In genomic region chr19:46044271-46044992, GRCm38 (mm10) we compare ENCODE assay signal across 7 mouse cellular contexts. TPM values are rescaled to one million over a fixed set of nuclear protein-coding genes. Genes with fewer than 3 reads are reported as not detected.
DNase-seq lines count a peak whose midpoint lies in the region; ATAC-seq and TF ChIP-seq lines count a peak whose summit lies in the region.

Pprc1 (plus strand) TSS chr19:46044886.

- H3K27me3 ChIP-seq in heart, embryonic 13.5 days (replicated peaks): no peaks in the 10 kb centered on the region
- no peaks in the 10 kb centered on the region for H3K27me3 ChIP-seq in kidney, postnatal 0 days (ENCODE audit: insufficient read depth, low read length)
- H3K27me3 ChIP-seq in lung, embryonic 14.5 days (ENCODE audit: insufficient read depth, low read length): no peaks in the 10 kb centered on the region
- no peaks in the 10 kb centered on the region for H3K27me3 ChIP-seq in stomach, embryonic 14.5 days (ENCODE audit: control insufficient read depth, insufficient read depth, low read length)

- TF ChIP-seq POLR2A in embryonic fibroblast, embryonic 13.5 days (IDR thresholded peaks at IDR 0.05; ENCODE audit: low read depth, low read length): peak; percentile 34; the same call in 1 of the 2 replicates

- H3K4me1 ChIP-seq in ES-E14 (ENCODE audit: control insufficient read depth in 2 of 2, insufficient read depth in 2 of 2, low read length in 2 of 2, poor library complexity in 1 of 2): peaks cover 4 to 16% of the 10 kb centered on the region in 2 experiments
- H3K4me1 ChIP-seq in embryonic fibroblast, embryonic 13.5 days (ENCODE audit: control insufficient read depth, insufficient read depth, low read length): peaks cover 7% of the 10 kb centered on the region; the same call in 1 of the 2 replicates
- peaks cover 64% of the 10 kb centered on the region for H3K4me1 ChIP-seq in heart, embryonic 13.5 days
- peaks cover 55% of the 10 kb centered on the region for H3K4me1 ChIP-seq in kidney, postnatal 0 days (replicated peaks; ENCODE audit: insufficient read depth, low read length)
- peaks cover 40% of the 10 kb centered on the region for H3K4me1 ChIP-seq in lung, embryonic 14.5 days (ENCODE audit: insufficient read depth)
- peaks cover 52% of the 10 kb centered on the region for H3K4me1 ChIP-seq in stomach, embryonic 14.5 days (ENCODE audit: control insufficient read depth, insufficient read depth, low read length)

- no peak for DNase-seq in ES-E14 (ENCODE audit: low read depth, low spot score)
- DNase-seq in adrenal gland, adult 18-20 months (ENCODE audit: low spot score in 2 of 2): no peak
- DNase-seq in kidney, postnatal 0 days (ENCODE audit: low spot score): peak; percentile 89
- peak; percentile 82 for DNase-seq in lung, embryonic 14.5 days

- H3K4me2 ChIP-seq in heart, embryonic 13.5 days: peak within 1 kb of the TSS; percentile 90
- H3K4me2 ChIP-seq in kidney, postnatal 0 days (ENCODE audit: low read length): peak within 1 kb of the TSS; percentile 86
- H3K4me2 ChIP-seq in lung, embryonic 14.5 days: peak within 1 kb of the TSS; percentile 77
- H3K4me2 ChIP-seq in stomach, embryonic 14.5 days (replicated peaks; ENCODE audit: low read depth, low read length): peak within 1 kb of the TSS; percentile 82

- WGBS in heart, embryonic 13.5 days: under 1% methylated on average over 34 of the region's 34 CpGs
- under 1% methylated on average over 33 of the region's 34 CpGs for WGBS in kidney, postnatal 0 days
- WGBS in lung, embryonic 14.5 days: under 1% methylated on average over 34 of the region's 34 CpGs
- under 1% methylated on average over 22 of the region's 34 CpGs for WGBS in stomach, embryonic 14.5 days

- in situ Hi-C loops in ES-E14 (cut with MboI; ENCODE audit: low sequenced_read_pairs in 2 of 2, unreplicated experiment in 2 of 2): no loop called here

- H3K4me3 ChIP-seq in ES-E14 (ENCODE audit: insufficient read depth in 1 of 2, low read depth in 1 of 2, low read length in 2 of 2, poor library complexity in 1 of 2, severe bottlenecking in 1 of 2): peak within 1 kb of the TSS; percentile 68 to 96
- H3K4me3 ChIP-seq in embryonic fibroblast, embryonic 13.5 days (ENCODE audit: insufficient read depth, low read length): peak within 1 kb of the TSS; percentile 76
- peak within 1 kb of the TSS; percentile 72 for H3K4me3 ChIP-seq in heart, embryonic 13.5 days
- H3K4me3 ChIP-seq in kidney, postnatal 0 days (replicated peaks; ENCODE audit: low read depth, low read length): peak within 1 kb of the TSS; percentile 99
- H3K4me3 ChIP-seq in lung, embryonic 14.5 days (ENCODE audit: low read depth, low read length): peak within 1 kb of the TSS; percentile 88
- peak within 1 kb of the TSS; percentile 82 for H3K4me3 ChIP-seq in stomach, embryonic 14.5 days (ENCODE audit: low read depth, low read length)

- peak within 1 kb of the TSS; percentile 93 for H3K27ac ChIP-seq in ES-E14 (ENCODE audit: insufficient read depth, low read depth, low read length, poor library complexity, severe bottlenecking)
- peak within 1 kb of the TSS; percentile 88 for H3K27ac ChIP-seq in embryonic fibroblast, embryonic 13.5 days (ENCODE audit: insufficient read depth, low read length)
- peak within 1 kb of the TSS; percentile 99 for H3K27ac ChIP-seq in heart, embryonic 13.5 days (replicated peaks)
- H3K27ac ChIP-seq in kidney, postnatal 0 days: peak within 1 kb of the TSS; percentile 99
- peak within 1 kb of the TSS; percentile 99 for H3K27ac ChIP-seq in lung, embryonic 14.5 days (ENCODE audit: low read depth)
- H3K27ac ChIP-seq in stomach, embryonic 14.5 days (ENCODE audit: low read length): peak within 1 kb of the TSS; percentile 92

- no peaks in the 10 kb centered on the region for H3K9me3 ChIP-seq in ES-E14 (ENCODE audit: control insufficient read depth, insufficient read depth, low read depth, low read length)
- H3K9me3 ChIP-seq in heart, embryonic 13.5 days: no peaks in the 10 kb centered on the region
- no peaks in the 10 kb centered on the region for H3K9me3 ChIP-seq in kidney, postnatal 0 days (replicated peaks; ENCODE audit: low read length)
- H3K9me3 ChIP-seq in lung, embryonic 14.5 days (ENCODE audit: low read depth, low read length): no peaks in the 10 kb centered on the region
- H3K9me3 ChIP-seq in stomach, embryonic 14.5 days (ENCODE audit: control insufficient read depth, low read depth, low read length): no peaks in the 10 kb centered on the region

- peak within 1 kb of the TSS; percentile 92 for H3K9ac ChIP-seq in ES-E14 (ENCODE audit: insufficient read depth, low read depth, low read length, poor library complexity, severe bottlenecking)
- peak within 1 kb of the TSS; percentile 96 for H3K9ac ChIP-seq in heart, embryonic 13.5 days
- H3K9ac ChIP-seq in kidney, postnatal 0 days (ENCODE audit: low read depth, low read length): peak within 1 kb of the TSS; percentile 95
- peak within 1 kb of the TSS; percentile 98 for H3K9ac ChIP-seq in lung, embryonic 14.5 days
- peak within 1 kb of the TSS; percentile 96 for H3K9ac ChIP-seq in stomach, embryonic 14.5 days (replicated peaks; ENCODE audit: low read depth, low read length)

- no peak for ATAC-seq in heart, embryonic 13.5 days (ENCODE audit: extremely low read depth, insufficient number of reproducible peaks, low FRiP score, low TSS enrichment)
- ATAC-seq in kidney, postnatal 0 days (replicated peaks; ENCODE audit: low FRiP score, low read depth): peak; percentile 10
- peak; percentile 2; the same call in 1 of the 2 replicates for ATAC-seq in lung, embryonic 14.5 days (ENCODE audit: insufficient read depth)
- ATAC-seq in stomach, embryonic 14.5 days (ENCODE audit: insufficient number of reproducible peaks, insufficient read depth, low FRiP score, low read depth): no peak

- peaks cover 5% of the 10 kb centered on the region; the same call in 1 of the 2 replicates for H3K36me3 ChIP-seq in ES-E14 (ENCODE audit: control insufficient read depth, insufficient read depth, low read length, poor library complexity, severe bottlenecking)
- H3K36me3 ChIP-seq in heart, embryonic 13.5 days: no peaks in the 10 kb centered on the region
- H3K36me3 ChIP-seq in kidney, postnatal 0 days (ENCODE audit: insufficient read depth, low read length): no peaks in the 10 kb centered on the region
- H3K36me3 ChIP-seq in lung, embryonic 14.5 days (ENCODE audit: insufficient read depth): no peaks in the 10 kb centered on the region
- H3K36me3 ChIP-seq in stomach, embryonic 14.5 days (ENCODE audit: control insufficient read depth, insufficient read depth, low read length): no peaks in the 10 kb centered on the region

- no peak for TF ChIP-seq CTCF in embryonic fibroblast, embryonic 13.5 days (IDR thresholded peaks at IDR 0.05; ENCODE audit: borderline replicate concordance, insufficient read depth, low read length)
- TF ChIP-seq CTCF in kidney, postnatal 0 days (IDR thresholded peaks at IDR 0.05; ENCODE audit: low read depth): no peak
- no peak for TF ChIP-seq CTCF in lung, embryonic 14.5 days (IDR thresholded peaks at IDR 0.05; ENCODE audit: low read depth)

TF ChIP-seq in ES-E14, 5 proteins besides CTCF, POLR2A, EP300 and RAD21:
- TF ChIP-seq MAFK (IDR thresholded peaks at IDR 0.05; ENCODE audit: insufficient read depth, low read depth, low read length): no peak
- TF ChIP-seq HCFC1 (IDR thresholded peaks at IDR 0.05; ENCODE audit: borderline replicate concordance, insufficient read depth, low read length): no peak
- TF ChIP-seq ZNF384 (IDR thresholded peaks at IDR 0.05; ENCODE audit: low read depth, low read length): no peak
- no peak for TF ChIP-seq CHD2 (IDR thresholded peaks at IDR 0.05; ENCODE audit: low read depth, low read length)
- TF ChIP-seq ZC3H11A (IDR thresholded peaks at IDR 0.05; ENCODE audit: borderline replicate concordance, low read depth, low read length): no peak

RNA-seq across cellular contexts. Expression of gene Pprc1, which starts in this region (rescaled TPM):
- 68.4 and 75.1 TPM in 2 replicates for total RNA-seq in ES-E14 (2012; rRNA removed)
- 10 to 100 TPM; 39.8 to 40.9 TPM for total RNA-seq in adrenal gland, adult 18-20 months (2021)
- 46.9 and 58.0 TPM in 2 replicates for polyA plus RNA-seq in embryonic fibroblast, embryonic 13.5 days (2011; ENCODE audit: insufficient read length, low read depth, missing spikeins)
- polyA plus RNA-seq in heart, embryonic 13.5 days (2015; fragmentation: Nextera tagmentation; extraction: Ambion mirVana): 19.9 and 21.4 TPM in 2 replicates
- polyA plus RNA-seq in kidney, postnatal 0 days (2015; fragmentation: Nextera tagmentation; extraction: Ambion mirVana): 16.2 and 16.9 TPM in 2 replicates
- polyA plus RNA-seq in lung, embryonic 14.5 days (2014; fragmentation: Nextera tagmentation; extraction: Ambion mirVana): 53.7 and 55.1 TPM in 2 replicates
- polyA plus RNA-seq in stomach, embryonic 14.5 days (2014; fragmentation: Nextera tagmentation; extraction: Ambion mirVana): 45.9 and 49.4 TPM in 2 replicates

Comparison
In these comparisons a context has a peak if more than half of its experiments do, and no peak if none do; other contexts are left out.
1. DNase-seq: peak in kidney, postnatal 0 days (single experiment) and lung, embryonic 14.5 days (single experiment); none in ES-E14 (single experiment) and adrenal gland, adult 18-20 months (0 of 2).
2. ATAC-seq: peak in kidney, postnatal 0 days (single experiment) and lung, embryonic 14.5 days (single experiment); none in heart, embryonic 13.5 days (single experiment) and stomach, embryonic 14.5 days (single experiment).
3. Peak in every context shown above with its lines, with median percentiles within 50 percentile points of each other: H3K27ac ChIP-seq, H3K4me3 ChIP-seq, H3K9ac ChIP-seq and H3K4me2 ChIP-seq.